Mouse (Mus musculus) intestine, postnatal 0 days (tissue): ENCODE data around the gene Ptpn7. TPM values are rescaled to one million over a fixed set of nuclear protein-coding genes. Genes with fewer than 3 reads are reported as not detected.
"Not testable (repeated sequence)": the region's sequence is repeated elsewhere in the genome, so short reads cannot be mapped to it uniquely, and the experiment has no call there.

Experiments used
- ATAC-seq: fragments of 200-750 bp; cut with Nextera tagmentation; 2 replicates; pipeline ENCODE4 v1.8.0; 2017; ENCODE audit warnings: mild to moderate bottlenecking, moderate TSS enrichment, moderate library complexity
- H3K27ac ChIP-seq: fragments of 300-500 bp; sonication (generic); 2 replicates; pipeline ENCODE4 v1.5.1; 2014; ENCODE audit warnings: mild to moderate bottlenecking, low read depth, low read length, moderate library complexity
- H3K27me3 ChIP-seq: fragments of 300-500 bp; sonication (generic); replicated peaks from 2 replicates; pipeline ENCODE4 v1.6.1; 2014; ENCODE audit warnings: low read length, mixed read lengths; ENCODE audit not compliant: control insufficient read depth, insufficient read depth
- H3K36me3 ChIP-seq: fragments of 300-500 bp; sonication (generic); 2 replicates; pipeline ENCODE4 v1.6.1; 2014; ENCODE audit warnings: mild to moderate bottlenecking, moderate library complexity; ENCODE audit not compliant: control insufficient read depth, insufficient read depth
- H3K4me1 ChIP-seq: fragments of 300-500 bp; sonication (generic); replicated peaks from 2 replicates; pipeline ENCODE4 v1.6.1; 2014; ENCODE audit warnings: antibody characterized with exemption, low read length, mixed read lengths; ENCODE audit not compliant: control insufficient read depth, insufficient read depth
- H3K4me2 ChIP-seq: fragments of 300-500 bp; sonication (generic); replicated peaks from 2 replicates; pipeline ENCODE4 v1.6.1; 2014; ENCODE audit warnings: low read depth, mild to moderate bottlenecking, moderate library complexity
- H3K4me3 ChIP-seq: fragments of 300-500 bp; sonication (generic); 2 replicates; pipeline ENCODE4 v1.5.1; 2014; ENCODE audit warnings: low read depth, low read length
- H3K9ac ChIP-seq: fragments of 300-500 bp; sonication (generic); 2 replicates; pipeline ENCODE4 v1.6.1; 2014; ENCODE audit warnings: mild to moderate bottlenecking, low read depth, low read length
- H3K9me3 ChIP-seq: fragments of 300-500 bp; sonication (generic); 2 replicates; pipeline ENCODE4 v1.6.1; 2016; ENCODE audit warnings: mixed run types; ENCODE audit not compliant: control insufficient read depth
- CTCF ChIP-seq: sonication (generic); IDR thresholded peaks from 2 replicates; pipeline ENCODE4 v1.5.1; 2016; ENCODE audit warnings: low read depth, mild to moderate bottlenecking, control low read depth, antibody characterized with exemption, moderate library complexity
- WGBS: fragments of 180-500 bp; shearing (Covaris S2); extraction: QIAGEN DNeasy Blood & Tissue Kit; methylation state at CpG from one replicate; pipeline ENCODE4 v1.1.7; 2014; 5-methylcytosine and 5-hydroxymethylcytosine counted together
- polyA plus RNA-seq: library from polyadenylated mRNA; unstranded; fragments of >200 nt; fragmentation: Nextera tagmentation; extraction: Ambion mirVana; gene quantifications from 2 replicates; pipeline ENCODE4 v1.2.1, GENCODE M21; 2015

Ptpn7 gene
- polyA plus RNA-seq, 1 experiment from 2014 or later, result 0.76 TPM

DNA sequence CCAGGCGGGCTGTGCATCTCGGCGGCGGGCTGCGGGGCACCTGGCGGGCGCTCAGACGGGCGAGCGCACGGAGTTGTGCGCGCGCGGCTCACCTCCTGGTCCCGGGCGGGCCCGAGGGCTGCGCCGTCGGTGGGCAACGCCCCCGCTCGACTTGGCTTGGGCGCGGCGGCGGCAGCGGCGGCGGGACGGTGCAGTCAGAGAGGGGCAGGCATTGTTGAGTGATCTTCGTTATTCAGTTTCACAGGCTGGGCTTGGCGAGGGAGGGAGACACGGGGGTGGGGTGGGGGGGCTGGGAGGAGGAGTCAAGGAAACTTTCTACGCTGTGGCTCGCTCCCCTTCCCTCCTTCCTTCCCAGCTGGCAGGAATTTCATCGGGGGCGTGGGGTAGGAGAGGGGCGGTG is 27.4 kb upstream of the Ptpn7 start, which contains the start of gene Lgr6:
Lgr6 (minus strand) TSS at position 153 of the 400 bp plus-strand sequence.
- no peak within 1 kb of the TSS for H3K27ac ChIP-seq
- under 1% methylated on average over 40 of the region's 40 CpGs for WGBS
- H3K9ac ChIP-seq, result no peak within 1 kb of the TSS
- H3K4me2 ChIP-seq, result peak within 1 kb of the TSS; percentile 65
- no peaks in the 10 kb centered on the region for H3K36me3 ChIP-seq
- 0 out of 2 replicates have a peak, but pooled peaks cover 3% of the 10 kb centered on the region for H3K4me1 ChIP-seq
- ATAC-seq, result peak; percentile 15; the same call in 1 of the 2 replicates
- H3K9me3 ChIP-seq, result no peaks in the 10 kb centered on the region
- no peak for TF ChIP-seq CTCF
- peak within 1 kb of the TSS; percentile 33 for H3K4me3 ChIP-seq
- peaks cover 41% of the 10 kb centered on the region for H3K27me3 ChIP-seq

DNA sequence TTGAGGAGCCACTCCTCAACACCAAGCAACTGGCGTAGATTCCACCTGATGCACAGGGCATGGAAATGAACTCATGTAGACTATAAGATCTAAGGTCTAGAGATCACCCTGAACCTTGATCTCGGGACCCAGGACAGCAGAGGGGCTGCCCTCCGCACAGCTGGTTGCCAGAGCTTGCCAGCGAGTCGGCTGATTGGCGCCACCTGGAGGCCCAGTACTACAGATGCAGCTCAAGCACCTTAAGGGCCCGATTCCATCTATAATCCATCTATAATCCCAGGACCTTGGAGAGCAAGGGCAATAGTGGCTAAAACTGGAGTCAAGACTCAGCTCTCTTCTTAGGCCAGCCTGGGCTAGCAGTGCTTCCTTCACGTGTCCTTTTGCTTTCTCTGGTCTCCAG is 26.5 kb upstream of the Ptpn7 start:
- no peak overlapping the region for H3K4me2 ChIP-seq
- H3K27me3 ChIP-seq, result peaks cover 41% of the 10 kb centered on the region

DNA sequence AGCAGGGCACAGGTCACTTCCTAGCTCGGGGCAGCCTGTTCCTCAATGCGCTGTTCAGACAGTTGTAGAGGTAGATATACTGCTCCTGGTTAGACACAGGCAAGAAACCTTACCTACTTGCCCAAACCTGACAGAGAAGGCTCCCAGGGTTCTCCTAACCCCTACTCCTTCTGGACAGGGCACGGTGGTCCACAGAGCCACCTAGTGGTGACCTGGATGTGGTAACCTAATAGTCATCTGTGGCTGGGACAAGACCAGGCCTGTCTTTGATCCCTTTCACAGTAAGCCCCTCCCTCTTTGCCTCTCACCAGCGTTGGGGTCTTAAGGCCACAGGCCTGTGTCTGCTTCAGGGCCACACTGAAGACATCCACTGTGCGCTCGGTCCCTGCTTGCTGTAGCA is 23.9 kb upstream of the Ptpn7 start:
- Histone ChIP-seq H3K36me3 (no peaks in the 10 kb centered on the region), H3K27me3 (peaks cover 30% of the 10 kb centered on the region), H3K9me3 (no peaks in the 10 kb centered on the region), H3K27ac (no peak overlapping the region), H3K9ac (no peak overlapping the region), H3K4me1 (0 out of 2 replicates have a peak, but pooled peaks cover 3% of the 10 kb centered on the region), H3K4me2 (no peak overlapping the region), H3K4me3 (no peak overlapping the region)
- 45% methylated on average over 6 of the region's 6 CpGs for WGBS
- peak; percentile 74 for TF ChIP-seq CTCF
- ATAC-seq, result no peak

More for the DNA sequence above, 26.5 kb upstream of the Ptpn7 start:
- Histone ChIP-seq H3K9me3 (no peaks in the 10 kb centered on the region), H3K27ac (no peak overlapping the region), H3K4me1 (0 out of 2 replicates have a peak, but pooled peaks cover 3% of the 10 kb centered on the region), H3K36me3 (no peaks in the 10 kb centered on the region), H3K9ac (no peak overlapping the region), H3K4me3 (no peak overlapping the region)
- TF ChIP-seq CTCF, result peak; percentile 89
- 3% methylated on average over 8 of the region's 8 CpGs for WGBS
- no peak for ATAC-seq

DNA sequence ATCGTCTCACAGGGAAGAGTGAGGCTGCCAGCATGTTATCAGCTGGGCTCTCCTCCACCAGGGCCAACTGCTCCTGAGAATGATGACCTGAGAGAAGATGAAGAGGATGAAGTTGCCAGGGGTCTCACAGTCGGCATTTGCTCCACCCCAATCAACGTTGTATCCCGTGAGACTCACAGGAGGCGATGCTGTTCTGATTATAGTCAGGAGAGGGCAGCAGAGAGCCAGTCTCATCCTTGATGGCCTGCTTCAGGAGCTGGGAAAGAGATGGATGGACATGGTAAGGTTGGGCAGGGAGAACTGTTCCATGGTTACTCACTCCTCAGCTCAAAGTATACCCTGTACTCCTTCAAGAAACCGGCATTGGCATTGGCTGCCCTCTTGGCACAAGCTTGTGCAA is 22.4 kb upstream of the Ptpn7 start:
- WGBS, result 20% methylated on average over 6 of the region's 6 CpGs
- peak; percentile 94 for TF ChIP-seq CTCF
- Histone ChIP-seq H3K27ac (no peak overlapping the region), H3K4me3 (no peak overlapping the region), H3K27me3 (peaks cover 15% of the 10 kb centered on the region), H3K9ac (no peak overlapping the region), H3K36me3 (no peaks in the 10 kb centered on the region), H3K4me2 (no peak overlapping the region), H3K9me3 (no peaks in the 10 kb centered on the region), H3K4me1 (0 out of 2 replicates have a peak, but pooled peaks cover 3% of the 10 kb centered on the region)
- ATAC-seq, result no peak

DNA sequence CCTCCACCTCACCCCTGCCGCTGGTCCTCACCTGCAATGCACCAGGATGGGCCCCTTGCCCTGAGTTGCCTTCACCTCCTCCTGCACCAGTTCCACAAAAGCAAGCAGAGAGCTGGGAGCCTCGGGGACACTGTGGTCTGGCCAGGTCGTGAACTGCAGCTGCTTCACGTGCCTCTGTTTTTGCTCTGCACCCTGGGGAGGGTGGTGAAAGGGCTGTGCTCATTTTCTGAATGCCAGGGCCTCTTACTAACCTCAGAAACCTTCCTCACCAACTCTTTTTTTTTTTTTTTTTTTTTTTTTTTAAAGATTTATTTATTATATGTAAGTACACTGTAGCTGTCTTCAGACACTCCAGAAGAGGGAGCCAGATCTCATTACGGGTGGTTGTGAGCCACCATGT is 21.2 kb upstream of the Ptpn7 start:
- not testable (repeated sequence) for H3K4me1 ChIP-seq, H3K36me3 ChIP-seq, H3K4me3 ChIP-seq, H3K9me3 ChIP-seq, ATAC-seq, H3K27ac ChIP-seq, H3K27me3 ChIP-seq, H3K9ac ChIP-seq, H3K4me2 ChIP-seq
- 65% methylated on average over 4 of the region's 5 CpGs for WGBS

DNA sequence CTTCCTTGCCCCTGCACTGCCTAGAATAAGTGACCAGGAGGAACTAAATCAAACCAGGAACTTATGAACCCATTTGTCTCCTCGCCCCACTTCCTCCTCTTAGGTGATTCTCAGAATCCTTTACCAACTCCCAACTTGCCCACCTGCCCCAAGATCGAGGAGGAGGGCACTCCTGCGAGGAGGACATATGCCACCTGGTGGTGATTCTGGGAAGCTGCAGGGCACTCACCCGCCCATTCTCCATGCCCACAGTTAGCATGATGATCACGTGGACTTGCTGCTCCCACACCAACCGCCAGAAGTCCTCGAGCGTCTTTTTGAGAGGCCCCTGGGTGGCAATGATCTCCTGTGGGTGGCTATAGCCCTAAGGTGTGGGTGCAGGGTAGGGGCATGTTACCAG is 19.8 kb upstream of the Ptpn7 start:
- H3K4me3 ChIP-seq, result no peak overlapping the region
- ATAC-seq, result 0 out of 2 replicates have a peak, but pooled peaks have one; percentile 23
- no peak overlapping the region for H3K4me2 ChIP-seq
- H3K9me3 ChIP-seq, result no peaks in the 10 kb centered on the region
- no peaks in the 10 kb centered on the region for H3K36me3 ChIP-seq
- 10% methylated on average over 8 of the region's 8 CpGs for WGBS
- H3K4me1 ChIP-seq, result no peaks in the 10 kb centered on the region
- H3K27ac ChIP-seq, result no peak overlapping the region
- H3K27me3 ChIP-seq, result no peaks in the 10 kb centered on the region
- peak; percentile 90 for TF ChIP-seq CTCF
- H3K9ac ChIP-seq, result no peak overlapping the region
